Mouse (Mus musculus) embryonic stem cell, embryonic (primary cell): ENCODE results near the gene Ccdc130.

Experiments
- CTCF ChIA-PET, 4 experiments: fragments of 300-600 bp in 2 of 4; fragments of 350-600 bp in 2 of 4; sonication (Branson Sonifier 250); formaldehyde crosslinking; loops; one replicate each; lab custom pipeline; 2022; ENCODE audit warnings: inconsistent platforms in 2 of 4; lab: Charles Lee
- POLR2A ChIA-PET, 4 experiments: fragments of 300-600 bp in 2 of 4; fragments of 350-600 bp in 2 of 4; sonication (Branson Sonifier 250); formaldehyde crosslinking; loops; one replicate each; lab custom pipeline; 2022; ENCODE audit warnings: antibody characterized with exemption in 4 of 4, inconsistent platforms in 1 of 4; lab: Charles Lee

Gene Ccdc130

DNA sequence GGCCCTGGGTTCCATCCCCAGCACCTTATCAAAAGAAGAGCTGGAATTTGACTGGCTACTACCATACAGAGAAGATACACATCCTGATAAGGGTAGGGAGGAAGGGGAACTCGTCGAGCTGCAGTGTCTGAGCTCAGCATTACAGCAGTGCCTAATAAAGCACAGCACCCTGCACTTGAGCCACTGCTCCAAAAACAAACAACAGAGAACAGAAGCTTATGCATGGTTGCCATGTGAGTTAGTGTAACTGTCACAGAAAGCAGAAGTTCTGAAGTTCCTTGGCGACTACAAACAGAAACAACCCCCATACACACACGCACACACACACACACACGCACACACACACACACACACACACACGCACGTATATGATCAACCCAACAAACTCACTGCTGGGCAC lies 50.1 kb downstream of the Ccdc130 start:
- CTCF ChIA-PET: interaction anchor here in 3 of 4 experiments (0.9 to 2.0 kb wide), 4 partner anchors 10 to 11 kb away, joined by 3 to 6 read pairs (median 6); no protein-coding TSS in a partner anchor
- POLR2A ChIA-PET: interaction anchor here in 3 of 4 experiments (0.7 to 3.0 kb wide), 14 partner anchors 9 to 222 kb away, joined by 3 to 13 read pairs (median 4); no protein-coding TSS in a partner anchor

DNA sequence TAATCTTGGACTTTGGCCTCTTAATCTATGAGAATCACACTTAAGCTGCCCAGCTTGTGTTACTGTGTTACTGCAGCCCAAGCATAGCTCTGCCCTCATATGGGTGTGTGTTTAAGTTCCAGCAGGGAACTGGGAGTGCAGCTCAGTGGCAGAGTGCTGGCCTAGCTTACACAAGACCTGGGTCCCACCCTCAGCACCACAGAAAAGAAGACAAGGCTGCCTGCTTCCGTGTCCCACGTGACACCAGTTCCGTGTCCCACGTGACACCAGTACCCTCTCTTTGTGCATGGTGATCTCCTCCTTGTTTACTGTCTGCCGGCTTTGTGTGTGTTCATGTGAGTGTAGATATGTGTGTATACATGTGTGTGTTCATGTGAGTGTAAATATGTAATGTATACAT lies 52.0 kb downstream of the Ccdc130 start:
- POLR2A ChIA-PET: interaction anchor here in 3 of 4 experiments (0.7 to 2.8 kb wide), 14 partner anchors 8 to 441 kb away, joined by 3 to 14 read pairs (median 3); partner anchors contain the start of genes Asf1b (in 1 of the 3), Ccdc130 (in 1 of the 3) and Gm10644 (in 1 of the 3)

DNA sequence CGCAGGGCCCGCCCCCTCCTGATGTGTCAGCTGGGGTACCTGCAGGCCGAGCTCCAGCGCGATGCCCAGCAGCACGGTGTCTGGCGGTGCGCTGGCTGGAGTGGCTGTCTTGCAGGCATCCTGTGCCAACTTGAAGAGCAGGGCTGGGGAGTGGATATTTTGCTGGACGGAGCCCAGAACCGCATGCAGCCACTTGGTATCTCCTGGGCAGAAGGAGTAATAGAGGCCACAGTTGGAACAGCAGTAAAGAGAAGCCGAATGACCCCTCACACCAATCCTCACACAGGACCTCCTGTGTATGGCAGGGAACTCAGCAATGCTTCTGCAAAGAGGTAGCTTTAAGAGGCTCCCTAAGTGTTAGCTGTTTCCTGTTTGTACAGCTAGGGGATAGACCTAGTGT lies 53.0 kb downstream of the Ccdc130 start:
- POLR2A ChIA-PET: interaction anchor here (0.6 to 2.8 kb wide), 14 partner anchors 10 to 262 kb away, joined by 3 to 14 read pairs (median 4); partner anchors contain the start of genes 1700067K01Rik (in 1 of the 4), Asf1b (in 1 of the 4) and Gm10644 (in 1 of the 4)
- CTCF ChIA-PET: interaction anchor here in 3 of 4 experiments (0.6 to 2.2 kb wide), 5 partner anchors 9 to 209 kb away, joined by 3 to 6 read pairs (median 4); no protein-coding TSS in a partner anchor

More for the DNA sequence above, 52.0 kb downstream of the Ccdc130 start:
- CTCF ChIA-PET: interaction anchor here in 2 of 4 experiments (0.5 to 2.2 kb wide), 5 partner anchors 8 to 948 kb away, joined by 3 to 11 read pairs (median 6); no protein-coding TSS in a partner anchor

DNA sequence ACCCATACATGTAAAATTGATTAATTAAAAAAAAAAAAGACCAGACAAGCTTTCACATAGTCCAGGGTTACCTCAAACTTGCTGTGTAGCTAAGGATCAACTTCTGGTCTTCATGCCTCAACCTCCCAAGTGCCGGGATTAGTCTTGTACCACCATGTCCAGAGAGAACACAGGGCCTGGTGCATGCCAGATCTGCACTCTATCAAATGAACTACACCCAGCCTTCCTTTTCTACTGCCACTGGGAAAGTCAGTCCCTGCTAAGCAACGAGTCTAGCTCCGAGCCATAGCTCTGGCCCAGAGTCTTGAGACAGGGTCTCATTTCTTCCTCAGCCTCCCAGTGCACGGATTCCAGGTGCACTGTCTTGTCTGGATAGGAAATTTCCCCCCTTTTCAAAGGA lies 56.9 kb downstream of the Ccdc130 start:
- CTCF ChIA-PET: interaction anchor here in 3 of 4 experiments (0.6 to 10.9 kb wide), 7 partner anchors 9 to 200 kb away, joined by 3 to 152 read pairs (median 4); partner anchors contain the start of gene Nanos3 (in 1 of the 3)
- POLR2A ChIA-PET: interaction anchor here in 2 of 4 experiments (0.9 to 2.1 kb wide), 9 partner anchors 11 to 203 kb away, joined by 3 to 6 read pairs (median 3); no protein-coding TSS in a partner anchor

DNA sequence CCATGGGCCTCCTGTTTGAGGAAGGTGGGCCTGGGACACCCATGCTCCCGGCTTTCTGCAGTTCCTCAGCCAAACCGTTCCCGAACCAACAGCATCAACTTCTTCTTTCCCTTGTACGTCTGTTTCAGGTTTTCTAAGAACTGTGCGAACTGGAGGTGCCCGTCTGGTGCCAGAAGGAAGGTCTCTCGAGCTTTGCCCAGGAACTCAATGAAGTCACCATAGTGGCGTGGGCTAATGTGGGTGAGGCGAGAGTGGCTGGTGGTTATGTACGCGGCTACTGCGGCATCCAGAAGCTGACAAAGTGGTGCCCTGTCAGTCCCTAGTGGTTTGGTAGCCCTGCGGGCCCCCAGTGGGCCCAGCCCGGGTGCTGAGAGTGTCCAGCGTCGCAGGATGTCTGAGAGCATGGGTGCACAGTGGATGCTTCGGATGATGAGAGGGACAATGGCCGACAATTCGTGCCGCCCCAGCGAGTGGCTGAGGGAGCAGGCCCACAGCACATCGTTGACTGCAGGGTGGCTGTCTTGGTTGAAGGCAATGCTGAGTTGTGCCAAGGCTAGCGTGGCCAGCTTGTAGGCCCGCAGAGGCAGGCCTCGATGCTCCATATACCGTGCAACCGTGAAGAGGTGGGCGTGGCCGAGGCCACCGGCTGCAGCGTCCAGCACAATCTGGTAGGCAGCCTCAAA lies 58.2 kb downstream of the Ccdc130 start:
- CTCF ChIA-PET: interaction anchor here in 3 of 4 experiments (0.6 to 10.9 kb wide), 5 partner anchors 11 to 200 kb away, joined by 3 to 152 read pairs (median 3); partner anchors contain the start of genes 2210011C24Rik (in 1 of the 3) and Nanos3 (in 1 of the 3)
- POLR2A ChIA-PET: interaction anchor here in 3 of 4 experiments (0.6 to 7.2 kb wide), 11 partner anchors 10 to 107 kb away, joined by 3 to 94 read pairs (median 4); partner anchors contain the start of genes Ccdc130 (in 1 of the 3) and Dcaf15 (in 1 of the 3)

DNA sequence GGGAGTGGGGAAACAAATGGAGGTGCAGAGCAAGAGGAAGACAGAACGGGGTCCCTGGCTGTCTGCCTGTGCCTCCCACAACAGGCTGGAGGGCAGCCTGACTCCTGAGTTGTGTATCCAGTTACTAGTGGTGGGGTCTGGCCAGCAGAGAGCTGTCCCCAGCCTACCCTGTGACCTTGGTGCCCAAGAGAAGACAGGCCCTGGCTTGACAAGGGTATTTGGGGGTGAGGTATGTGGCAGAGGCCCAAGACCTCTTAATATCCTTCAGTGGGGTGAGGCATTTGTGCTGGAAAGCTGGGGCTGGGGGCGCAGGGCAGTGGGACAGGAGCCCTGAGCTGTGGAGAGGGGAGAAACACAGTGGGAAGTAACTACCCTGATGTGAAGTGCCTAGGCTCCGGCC lies 59.0 kb downstream of the Ccdc130 start:
- POLR2A ChIA-PET: interaction anchor here in 3 of 4 experiments (0.7 to 7.2 kb wide), 13 partner anchors 9 to 59 kb away, joined by 3 to 94 read pairs (median 4); partner anchors contain the start of gene Ccdc130 (in 1 of the 3)
- CTCF ChIA-PET: interaction anchor here in 3 of 4 experiments (0.5 to 10.9 kb wide), 10 partner anchors 10 to 380 kb away, joined by 3 to 152 read pairs (median 4); partner anchors contain the start of genes 2210011C24Rik (in 1 of the 3), Mri1 (in 1 of the 3) and Nanos3 (in 1 of the 3)

DNA sequence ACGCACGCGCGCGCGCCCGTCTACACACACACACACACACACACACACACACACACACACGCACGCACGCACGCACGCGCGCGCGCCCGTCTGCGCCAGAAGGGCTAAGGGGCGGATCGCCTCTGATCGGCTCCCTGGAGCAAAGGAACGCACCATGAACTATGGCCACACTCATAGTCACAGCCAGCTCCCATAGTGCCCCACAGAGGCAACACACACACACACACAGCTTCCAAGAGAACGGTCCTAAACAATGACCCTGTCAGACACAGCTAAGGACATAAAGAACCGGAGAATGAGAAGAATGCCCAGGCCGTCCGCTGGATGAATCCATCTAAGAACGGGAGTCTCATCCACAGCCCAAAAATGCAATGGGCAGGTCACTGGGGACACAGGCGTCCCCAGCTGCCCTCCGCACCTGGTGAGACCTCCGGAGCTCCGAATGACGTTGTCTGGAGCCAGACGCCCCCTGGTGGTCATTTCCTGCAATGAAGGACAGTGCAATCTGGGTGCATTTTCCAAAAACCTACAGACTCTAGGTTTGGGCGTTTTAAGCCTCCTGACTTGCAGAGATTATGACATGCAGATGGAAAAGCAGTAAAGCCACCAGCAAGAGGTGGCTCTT lies 59.9 kb downstream of the Ccdc130 start:
- POLR2A ChIA-PET: interaction anchor here in 3 of 4 experiments (0.6 to 7.2 kb wide), 40 partner anchors 8 to 348 kb away, joined by 3 to 94 read pairs (median 4); partner anchors contain the start of genes Dcaf15 (in 2 of the 3), Asf1b (in 1 of the 3), Ccdc130 (in 1 of the 3) and Gm10644 (in 1 of the 3)
- CTCF ChIA-PET: interaction anchor here (0.5 to 10.9 kb wide), 79 partner anchors 8 to 1169 kb away, joined by 3 to 152 read pairs (median 5); partner anchors contain the start of genes Mri1 (in 2 of the 4), Asf1b (in 1 of the 4), Ccdc130 (in 1 of the 4) and Dcaf15 (in 1 of the 4)

DNA sequence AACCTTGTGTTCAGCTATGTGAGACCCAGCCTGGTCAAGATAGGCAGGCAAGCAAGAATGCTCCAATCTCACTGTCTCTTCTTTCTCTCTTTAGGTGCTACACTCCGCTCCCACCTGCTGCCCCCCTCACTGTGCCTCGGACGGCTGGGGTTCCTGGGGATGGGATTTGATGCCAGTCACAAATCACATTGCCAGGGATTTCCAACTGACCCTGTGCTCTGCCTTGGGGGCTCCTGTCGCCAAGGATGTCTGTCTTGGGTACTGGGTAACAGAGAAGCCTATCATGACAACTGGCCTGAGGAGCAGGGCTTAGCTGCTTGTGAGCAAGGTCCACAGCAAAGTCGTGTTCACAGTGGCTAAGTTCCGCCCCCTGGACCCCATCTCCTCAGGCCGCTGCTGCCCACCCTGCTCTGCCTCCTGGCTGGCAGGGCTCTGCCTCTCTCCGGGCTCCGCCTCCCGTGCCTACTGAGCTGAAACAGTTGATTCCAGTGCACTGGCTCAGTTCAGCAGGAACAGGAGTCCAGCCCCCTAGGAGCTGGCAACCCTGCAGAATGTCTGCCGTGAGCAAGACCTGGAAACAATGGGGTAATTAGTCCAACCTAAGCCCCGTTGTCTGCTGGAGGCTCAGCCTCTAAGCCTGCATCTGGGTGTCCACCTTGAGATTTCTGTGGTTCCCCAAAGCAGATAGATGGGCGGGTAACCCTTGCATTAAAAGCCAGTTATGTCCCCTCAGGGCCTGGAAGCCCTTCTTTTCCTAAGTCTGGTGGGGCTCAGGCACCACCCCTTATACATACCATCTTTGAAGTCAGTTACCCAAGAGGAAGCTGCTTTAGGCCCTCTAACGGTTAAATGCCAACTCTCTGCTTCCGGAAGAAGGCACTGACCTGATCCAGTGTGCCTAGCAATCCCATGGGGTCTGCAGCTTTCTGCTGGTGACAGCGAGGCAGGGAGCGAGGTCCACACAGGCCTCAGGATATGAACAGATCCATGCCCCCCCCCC lies 61.5 kb downstream of the Ccdc130 start:
- ChIA-PET POLR2A (interaction anchor here (0.6 to 7.2 kb wide), 24 partner anchors 7 to 494 kb away, joined by 3 to 94 read pairs (median 4); partner anchors contain the start of genes Ccdc130 (in 1 of the 4) and Ddx39 (in 1 of the 4)), CTCF (interaction anchor here in 3 of 4 experiments (0.5 to 10.9 kb wide), 9 partner anchors 8 to 282 kb away, joined by 3 to 152 read pairs (median 4); partner anchors contain the start of genes Il27ra (in 1 of the 3) and Nanos3 (in 1 of the 3))

DNA sequence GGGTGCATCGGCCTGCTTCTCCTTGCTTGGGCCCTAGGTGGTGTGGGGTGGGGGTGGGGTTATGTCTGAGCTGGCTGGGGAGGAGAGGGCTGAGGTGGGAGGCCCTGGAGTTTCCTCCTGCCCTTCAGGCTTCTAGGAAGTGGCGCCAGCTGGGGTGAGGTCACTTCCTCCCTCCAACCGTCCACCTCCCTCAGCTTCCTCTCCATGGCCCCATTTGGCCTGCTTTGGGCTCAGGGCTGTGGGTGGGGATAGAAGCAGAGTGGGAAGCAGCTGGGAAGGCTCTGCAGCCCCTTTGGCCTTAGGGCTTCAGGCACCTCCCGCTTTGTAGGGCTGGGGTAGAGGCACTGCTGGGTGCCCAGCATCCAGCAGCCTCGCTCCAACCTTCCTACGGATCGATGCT lies 62.4 kb downstream of the Ccdc130 start:
- ChIA-PET CTCF (interaction anchor here (0.6 to 10.9 kb wide), 13 partner anchors 9 to 585 kb away, joined by 3 to 152 read pairs (median 4); partner anchors contain the start of genes Il27ra (in 1 of the 4) and Nanos3 (in 1 of the 4)), POLR2A (interaction anchor here in 3 of 4 experiments (0.5 to 7.2 kb wide), 17 partner anchors 10 to 493 kb away, joined by 3 to 94 read pairs (median 4); partner anchors contain the start of genes Ddx39 (in 1 of the 3) and Mri1 (in 1 of the 3))
